Mouse (Mus musculus): ENCODE results near the gene Cobll1.

Cobll1 gene

GRCm38 (mm10) chr2:65090986-65091385, 148.2 kb downstream of the Cobll1 start:
- DNase-seq (ENCODE audit: low read depth), result no peak

- no peak for DNase-seq (ENCODE audit: low read depth)
Measured at GRCm38 (mm10) chr2:65087197-65087596, 152.0 kb downstream of the Cobll1 start.

- no peak for DNase-seq (ENCODE audit: low read depth)
Measured at GRCm38 (mm10) chr2:65083411-65083810, 155.8 kb downstream of the Cobll1 start.

GRCm38 (mm10) chr2:65077544-65077943, 161.7 kb downstream of the Cobll1 start:
- no peak for DNase-seq (ENCODE audit: low read depth)

- no peak for DNase-seq (ENCODE audit: low read depth)
Measured at GRCm38 (mm10) chr2:65075840-65076239, 163.4 kb downstream of the Cobll1 start.

- no peak for DNase-seq (ENCODE audit: low read depth)
Measured at GRCm38 (mm10) chr2:65075431-65075830, 163.8 kb downstream of the Cobll1 start.

GRCm38 (mm10) chr2:65072205-65072604, 167.0 kb downstream of the Cobll1 start:
- no peak for DNase-seq (ENCODE audit: low read depth)

- DNase-seq (ENCODE audit: low read depth), result no peak
Measured at GRCm38 (mm10) chr2:65053764-65054163, 185.4 kb downstream of the Cobll1 start.

GRCm38 (mm10) chr2:65052191-65053012, 186.8 kb downstream of the Cobll1 start:
- no peak for DNase-seq (ENCODE audit: low read depth)

- no peak for DNase-seq (ENCODE audit: low read depth)
Measured at GRCm38 (mm10) chr2:65050776-65051175, 188.4 kb downstream of the Cobll1 start.

GRCm38 (mm10) chr2:65048234-65049017, 190.8 kb downstream of the Cobll1 start:
- DNase-seq (ENCODE audit: low read depth), result no peak

Data from c-Kit-positive CD71-negative TER-119-negative erythroid progenitor cells, embryonic 14.5 days (primary cell).